Mouse (Mus musculus): Measurements from ENCODE around the gene Zdhhc3. TPM values are rescaled to one million over a fixed set of nuclear protein-coding genes. Genes with fewer than 3 reads are reported as not detected.

Zdhhc3 gene
- total and polyA plus RNA-seq, 2 experiments from 2014 or later: 75.5 to 85.3 TPM

GRCm38 (mm10) chr9:123123017-123123416 lies 10.0 kb upstream of the Zdhhc3 start:
- ATAC-seq: no peak

GRCm38 (mm10) chr9:123115566-123115965 lies 2.6 kb upstream of the Zdhhc3 start:
- no peaks in the 10 kb centered on the region for H3K9me3 ChIP-seq (ENCODE audit: low read length)
- DNase-seq: no peak
- peaks cover 22% of the 10 kb centered on the region for H3K36me3 ChIP-seq (ENCODE audit: insufficient read depth)
- 0 out of 2 replicates have a peak, but pooled peaks cover 3% of the 10 kb centered on the region for H3K4me1 ChIP-seq (ENCODE audit: insufficient read depth)
- no peaks in the 10 kb centered on the region for H3K27me3 ChIP-seq (ENCODE audit: insufficient read depth, low read length)
- WGBS: 91% methylated on average over 1 of the region's 1 CpGs
- H3K27ac ChIP-seq (ENCODE audit: low read depth, low read length): no peak overlapping the region
- no peak overlapping the region for H3K4me3 ChIP-seq (ENCODE audit: low read depth, low read length)
- H3K9ac ChIP-seq: no peak overlapping the region
- TF ChIP-seq CTCF (IDR thresholded peaks at IDR 0.05; ENCODE audit: low read depth): no peak
- no peak overlapping the region for H3K4me2 ChIP-seq (ENCODE audit: low read depth)
- no peak for ATAC-seq

More at GRCm38 (mm10) chr9:123123017-123123416, 10.0 kb upstream of the Zdhhc3 start:
- Histone ChIP-seq H3K9ac (no peak overlapping the region), H3K9me3 (ENCODE audit: low read length) (no peaks in the 10 kb centered on the region), H3K4me3 (ENCODE audit: low read depth, low read length) (no peak overlapping the region), H3K27ac (ENCODE audit: low read depth, low read length) (no peak overlapping the region), H3K4me1 (ENCODE audit: insufficient read depth) (no peaks in the 10 kb centered on the region), H3K36me3 (ENCODE audit: insufficient read depth) (peaks cover 59% of the 10 kb centered on the region), H3K4me2 (ENCODE audit: low read depth) (no peak overlapping the region), H3K27me3 (ENCODE audit: insufficient read depth, low read length) (no peaks in the 10 kb centered on the region)
- no peak for TF ChIP-seq CTCF (IDR thresholded peaks at IDR 0.05; ENCODE audit: low read depth)
- WGBS: 81% methylated on average over 3 of the region's 3 CpGs
- no peak for DNase-seq

- H3K4me3 ChIP-seq (ENCODE audit: low read depth, low read length): peak overlapping the region; percentile 99
- 55% methylated on average over 6 of the region's 6 CpGs for WGBS
- peak overlapping the region; percentile 95; the same call in 1 of the 2 replicates for H3K27ac ChIP-seq (ENCODE audit: low read depth, low read length)
- TF ChIP-seq CTCF (IDR thresholded peaks at IDR 0.05; ENCODE audit: low read depth): no peak
- H3K27me3 ChIP-seq (ENCODE audit: insufficient read depth, low read length): no peaks in the 10 kb centered on the region
- DNase-seq (no peak), ATAC-seq (no peak)
- peaks cover 6% of the 10 kb centered on the region for H3K36me3 ChIP-seq (ENCODE audit: insufficient read depth)
- H3K4me1 ChIP-seq (ENCODE audit: insufficient read depth): 0 out of 2 replicates have a peak, but pooled peaks cover 3% of the 10 kb centered on the region
- H3K9ac ChIP-seq: peak overlapping the region; percentile 95
- H3K4me2 ChIP-seq (ENCODE audit: low read depth): peak overlapping the region; percentile 87
- no peaks in the 10 kb centered on the region for H3K9me3 ChIP-seq (ENCODE audit: low read length)
Observed at GRCm38 (mm10) chr9:123113931-123114330, 926 bp upstream of the Zdhhc3 start.

DNA sequence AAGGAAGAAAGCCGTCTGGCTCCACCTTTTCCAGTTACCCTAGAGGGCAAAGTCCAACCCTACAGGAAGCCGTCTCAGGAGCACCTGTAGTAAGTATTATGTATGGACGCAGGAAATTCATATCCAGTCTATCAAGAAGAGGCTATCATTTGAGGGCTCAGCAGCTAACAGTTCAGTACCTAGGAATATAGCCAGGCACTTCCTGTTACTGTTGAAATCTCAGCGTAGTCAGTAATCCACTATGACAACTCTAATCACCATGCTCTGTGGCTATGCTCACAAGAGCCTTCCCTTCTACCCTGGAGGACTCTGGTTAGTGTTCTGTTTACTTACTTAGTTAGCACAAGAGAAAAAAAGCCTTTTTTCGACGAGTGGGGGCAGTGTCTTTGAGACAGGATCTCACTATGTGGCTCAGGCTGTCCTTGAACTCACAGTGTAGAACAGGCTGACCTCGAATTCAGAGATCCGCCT lies 1.2 kb downstream of the Zdhhc3 start:
- Histone ChIP-seq H3K9ac (no peak overlapping the region), H3K27ac (ENCODE audit: low read depth, low read length) (no peak overlapping the region), H3K27me3 (ENCODE audit: insufficient read depth, low read length) (no peaks in the 10 kb centered on the region), H3K36me3 (ENCODE audit: insufficient read depth) (0 out of 2 replicates have a peak, but pooled peaks cover 2% of the 10 kb centered on the region), H3K4me1 (ENCODE audit: insufficient read depth) (0 out of 2 replicates have a peak, but pooled peaks cover 3% of the 10 kb centered on the region), H3K4me3 (ENCODE audit: low read depth, low read length) (peak overlapping the region; percentile 99), H3K4me2 (ENCODE audit: low read depth) (peak overlapping the region; percentile 87), H3K9me3 (ENCODE audit: low read length) (no peaks in the 10 kb centered on the region)
- DNase-seq (no peak), ATAC-seq (no peak)
- 63% methylated on average over 8 of the region's 8 CpGs for WGBS
- TF ChIP-seq CTCF (IDR thresholded peaks at IDR 0.05; ENCODE audit: low read depth): no peak

DNA sequence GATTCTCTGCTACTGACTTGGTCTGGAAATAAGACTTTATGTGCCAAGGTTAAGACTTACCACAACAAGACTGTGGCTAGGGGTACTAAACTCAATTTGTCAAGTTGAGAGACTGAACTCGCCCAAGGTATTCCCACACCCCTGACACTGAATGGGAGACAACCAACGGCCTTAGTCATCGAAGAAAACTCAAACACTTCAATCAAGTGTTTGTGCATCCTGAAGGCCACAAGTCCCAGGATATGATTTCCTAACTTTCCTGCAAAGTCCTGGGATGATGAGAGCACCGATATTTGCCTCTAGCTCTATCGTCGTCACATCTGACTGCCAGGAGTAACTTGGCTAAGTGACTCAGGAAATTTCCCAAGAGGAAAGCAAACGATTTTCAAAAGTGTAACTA lies 3.8 kb downstream of the Zdhhc3 start:
- 90% methylated on average over 7 of the region's 7 CpGs for WGBS
- H3K9ac ChIP-seq: no peak overlapping the region
- no peak overlapping the region for H3K4me2 ChIP-seq (ENCODE audit: low read depth)
- H3K9me3 ChIP-seq (ENCODE audit: low read length): no peaks in the 10 kb centered on the region
- H3K27ac ChIP-seq (ENCODE audit: low read depth, low read length): no peak overlapping the region
- DNase-seq (no peak), ATAC-seq (no peak)
- H3K27me3 ChIP-seq (ENCODE audit: insufficient read depth, low read length): no peaks in the 10 kb centered on the region
- H3K4me3 ChIP-seq (ENCODE audit: low read depth, low read length): no peak overlapping the region
- H3K36me3 ChIP-seq (ENCODE audit: insufficient read depth): peaks cover 7% of the 10 kb centered on the region; the same call in 1 of the 2 replicates
- 0 out of 2 replicates have a peak, but pooled peaks cover 3% of the 10 kb centered on the region for H3K4me1 ChIP-seq (ENCODE audit: insufficient read depth)
- no peak for TF ChIP-seq CTCF (IDR thresholded peaks at IDR 0.05; ENCODE audit: low read depth)

DNA sequence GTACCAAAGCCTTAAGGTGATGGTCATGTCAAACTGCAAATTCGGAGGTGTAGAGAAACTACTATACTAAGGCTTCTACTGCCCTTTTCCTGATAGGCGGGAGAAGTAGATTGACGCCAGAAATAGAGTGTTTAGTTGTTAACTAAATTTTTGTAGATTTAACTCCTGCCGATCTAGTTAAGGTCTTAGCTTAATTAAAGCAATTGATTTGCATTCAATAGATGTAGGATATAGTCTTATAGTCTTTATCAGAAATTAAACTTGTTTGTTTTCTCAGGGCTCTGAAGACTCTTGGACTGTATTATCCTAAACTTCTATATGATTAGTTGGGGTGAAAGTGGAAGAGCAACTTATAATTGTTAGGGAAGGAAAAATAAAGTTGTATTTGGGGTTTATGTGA lies 5.8 kb downstream of the Zdhhc3 start:
- no peak for DNase-seq
- WGBS: 89% methylated on average over 4 of the region's 4 CpGs
- Histone ChIP-seq H3K4me2 (ENCODE audit: low read depth) (no peak overlapping the region), H3K27me3 (ENCODE audit: insufficient read depth, low read length) (no peaks in the 10 kb centered on the region), H3K36me3 (ENCODE audit: insufficient read depth) (peaks cover 11% of the 10 kb centered on the region; the same call in 1 of the 2 replicates), H3K27ac (ENCODE audit: low read depth, low read length) (no peak overlapping the region), H3K4me1 (ENCODE audit: insufficient read depth) (no peaks in the 10 kb centered on the region), H3K9ac (no peak overlapping the region), H3K9me3 (ENCODE audit: low read length) (no peaks in the 10 kb centered on the region), H3K4me3 (ENCODE audit: low read depth, low read length) (no peak overlapping the region)
- ATAC-seq: no peak
- no peak for TF ChIP-seq CTCF (IDR thresholded peaks at IDR 0.05; ENCODE audit: low read depth)

GRCm38 (mm10) chr9:123104362-123104761 lies 8.6 kb downstream of the Zdhhc3 start:
- Histone ChIP-seq H3K4me3 (ENCODE audit: low read depth, low read length) (no peak overlapping the region), H3K9ac (no peak overlapping the region), H3K4me1 (ENCODE audit: insufficient read depth) (no peaks in the 10 kb centered on the region), H3K36me3 (ENCODE audit: insufficient read depth) (peaks cover 23% of the 10 kb centered on the region), H3K4me2 (ENCODE audit: low read depth) (no peak overlapping the region), H3K27me3 (ENCODE audit: insufficient read depth, low read length) (no peaks in the 10 kb centered on the region), H3K27ac (ENCODE audit: low read depth, low read length) (no peak overlapping the region), H3K9me3 (ENCODE audit: low read length) (no peaks in the 10 kb centered on the region)
- DNase-seq (no peak), ATAC-seq (no peak)
- no peak for TF ChIP-seq CTCF (IDR thresholded peaks at IDR 0.05; ENCODE audit: low read depth)

Measured in forebrain, postnatal 0 days (tissue).